Mouse (Mus musculus) olfactory bulb, adult 2 months (tissue): ENCODE data around the gene Osbpl11.

Source experiments
- CTCF ChIP-seq: fragments of 200-500 bp; IDR thresholded peaks from 2 replicates; pipeline ENCODE4 v1.5.1; 2012; ENCODE audit warnings: low read depth, mild to moderate bottlenecking, low read length, moderate library complexity; ENCODE audit not compliant: insufficient read depth
- POLR2A ChIP-seq: fragments of 200-500 bp; IDR thresholded peaks from 2 replicates; pipeline ENCODE4 v1.6.1; 2012; ENCODE audit warnings: mild to moderate bottlenecking, low read depth, low read length, moderate library complexity; ENCODE audit not compliant: insufficient read depth

DNA sequence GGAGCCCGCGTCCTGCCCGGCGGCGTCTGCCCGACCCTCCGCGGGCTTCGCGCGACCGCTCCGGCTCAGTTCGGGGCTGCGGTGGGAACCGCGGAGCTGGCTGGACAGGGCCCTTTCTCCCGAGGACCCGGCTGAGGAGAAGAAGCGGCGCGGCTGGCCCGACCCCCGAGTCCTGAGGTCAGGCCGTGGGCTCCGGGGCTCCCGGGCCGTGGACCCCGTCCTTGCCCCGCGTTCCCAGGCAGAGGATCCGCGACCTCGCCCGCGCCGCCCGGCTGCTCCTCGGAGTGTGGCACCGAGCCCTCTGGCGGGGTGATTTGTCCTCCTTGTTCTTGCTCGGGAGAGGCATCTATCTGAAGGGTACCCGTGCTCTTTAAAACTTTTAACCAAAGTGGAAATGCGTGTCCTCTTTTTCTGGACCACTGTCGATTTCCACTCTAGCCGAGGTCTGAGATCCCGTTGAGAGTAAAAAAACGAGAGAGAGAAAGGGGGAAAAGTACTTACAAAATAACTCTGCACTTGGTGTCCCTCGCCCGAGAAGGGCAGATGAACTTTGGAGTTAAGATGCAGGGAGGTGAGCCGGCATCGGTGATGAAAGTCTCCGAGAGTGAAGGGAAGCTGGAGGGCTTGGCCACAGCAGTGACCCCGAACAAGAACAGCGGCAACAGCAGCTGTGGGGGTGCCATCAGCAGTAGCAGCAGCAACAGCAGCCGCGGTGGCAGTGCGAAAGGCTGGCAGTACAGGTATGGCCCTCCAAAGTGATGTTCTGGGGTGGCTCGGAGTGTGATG lies 583 bp downstream of the Osbpl11 start:
- TF ChIP-seq CTCF (no peak), POLR2A (no peak)
